Mouse (Mus musculus): Measurements from ENCODE around the gene Cbx3. TPM values are rescaled to one million over a fixed set of nuclear protein-coding genes. Genes with fewer than 3 reads are reported as not detected.

Cbx3 gene
- polyA plus RNA-seq, 1 experiment from 2014 or later, result 380 TPM

DNA sequence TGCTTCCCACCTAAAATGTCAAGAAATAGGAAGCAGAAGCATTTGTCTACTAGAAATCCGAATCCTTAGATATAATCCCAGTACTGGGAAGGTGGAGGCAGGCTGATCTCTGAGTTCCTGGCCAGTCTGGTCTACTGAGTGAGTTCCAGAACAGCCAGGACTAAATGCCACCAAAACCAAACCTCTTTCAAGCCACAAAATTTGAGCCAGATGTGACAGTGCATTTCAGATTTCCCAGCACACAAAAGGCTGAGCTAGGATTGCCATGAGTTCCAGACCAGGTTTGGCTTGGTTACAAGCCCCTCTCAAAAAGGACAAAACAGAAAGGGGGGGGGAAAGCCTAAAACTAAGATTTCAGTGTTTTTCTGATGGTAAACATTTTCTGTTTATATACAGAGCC, 14.0 kb upstream of the Cbx3 start:
- no peak for ATAC-seq (ENCODE audit: insufficient number of reproducible peaks, low FRiP score, low TSS enrichment, low read depth)
- Histone ChIP-seq H3K9me3 (replicated peaks) (no peaks in the 10 kb centered on the region), H3K4me3 (replicated peaks) (no peak overlapping the region), H3K4me1 (no peaks in the 10 kb centered on the region), H3K9ac (no peak overlapping the region), H3K27ac (replicated peaks) (no peak overlapping the region), H3K27me3 (no peaks in the 10 kb centered on the region), H3K36me3 (peaks cover 30% of the 10 kb centered on the region), H3K4me2 (replicated peaks) (no peak overlapping the region)
- 56% methylated on average over 1 of the region's 1 CpGs for WGBS

- Histone ChIP-seq H3K36me3 (peaks cover 38% of the 10 kb centered on the region), H3K4me3 (replicated peaks) (no peak overlapping the region), H3K27ac (replicated peaks) (no peak overlapping the region), H3K4me1 (no peaks in the 10 kb centered on the region), H3K9me3 (replicated peaks) (no peaks in the 10 kb centered on the region), H3K4me2 (replicated peaks) (no peak overlapping the region), H3K9ac (no peak overlapping the region), H3K27me3 (no peaks in the 10 kb centered on the region)
- ATAC-seq (ENCODE audit: insufficient number of reproducible peaks, low FRiP score, low TSS enrichment, low read depth), result no peak
- 69% methylated on average over 3 of the region's 3 CpGs for WGBS
These were observed 12.9 kb upstream of the Cbx3 start for GRCm38 (mm10) chr6:51457283-51457682.

DNA sequence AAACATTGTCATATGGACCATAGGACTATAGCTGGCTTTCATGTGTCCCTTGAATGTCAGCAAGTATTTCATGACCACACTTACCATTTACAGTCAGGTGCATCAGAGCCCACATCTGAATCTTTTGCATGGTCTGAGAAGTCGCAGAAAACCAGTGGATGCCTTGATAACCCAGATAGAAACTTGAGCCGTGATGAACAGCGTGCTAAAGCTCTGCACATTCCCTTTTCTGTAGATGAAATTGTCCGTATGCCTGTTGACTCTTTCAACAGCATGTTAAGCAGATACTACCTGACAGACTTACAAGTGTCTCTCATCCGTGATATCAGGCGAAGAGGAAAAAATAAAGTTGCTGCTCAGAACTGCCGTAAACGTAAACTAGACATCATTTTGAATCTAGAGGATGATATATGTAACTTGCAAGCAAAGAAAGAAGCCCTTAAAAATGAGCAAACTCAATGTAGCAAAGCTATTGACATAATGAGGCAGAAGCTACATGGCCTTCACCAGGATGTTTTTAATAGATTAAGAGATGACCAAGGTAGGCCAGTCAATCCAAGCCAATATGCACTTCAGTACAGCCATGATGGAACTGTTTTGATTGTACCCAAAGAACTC, 12.3 kb upstream of the Cbx3 start:
- H3K4me3 ChIP-seq (replicated peaks), result no peak overlapping the region
- ATAC-seq (ENCODE audit: insufficient number of reproducible peaks, low FRiP score, low TSS enrichment, low read depth), result no peak
- no peaks in the 10 kb centered on the region for H3K4me1 ChIP-seq
- H3K9me3 ChIP-seq (replicated peaks), result no peaks in the 10 kb centered on the region
- H3K9ac ChIP-seq, result no peak overlapping the region
- peaks cover 40% of the 10 kb centered on the region for H3K36me3 ChIP-seq
- 78% methylated on average over 8 of the region's 8 CpGs for WGBS
- H3K4me2 ChIP-seq (replicated peaks), result no peak overlapping the region
- no peak overlapping the region for H3K27ac ChIP-seq (replicated peaks)
- no peaks in the 10 kb centered on the region for H3K27me3 ChIP-seq

GRCm38 (mm10) chr6:51458925-51459312, 11.2 kb upstream of the Cbx3 start:
- 27% methylated on average over 2 of the region's 2 CpGs for WGBS
- no peak for ATAC-seq (ENCODE audit: insufficient number of reproducible peaks, low FRiP score, low TSS enrichment, low read depth)
- no peak overlapping the region for H3K4me2 ChIP-seq (replicated peaks)
- no peak overlapping the region for H3K4me3 ChIP-seq (replicated peaks)
- no peaks in the 10 kb centered on the region for H3K9me3 ChIP-seq (replicated peaks)
- no peak overlapping the region for H3K9ac ChIP-seq
- no peaks in the 10 kb centered on the region for H3K4me1 ChIP-seq
- H3K27ac ChIP-seq (replicated peaks), result no peak overlapping the region
- H3K27me3 ChIP-seq, result no peaks in the 10 kb centered on the region
- peaks cover 50% of the 10 kb centered on the region for H3K36me3 ChIP-seq

DNA sequence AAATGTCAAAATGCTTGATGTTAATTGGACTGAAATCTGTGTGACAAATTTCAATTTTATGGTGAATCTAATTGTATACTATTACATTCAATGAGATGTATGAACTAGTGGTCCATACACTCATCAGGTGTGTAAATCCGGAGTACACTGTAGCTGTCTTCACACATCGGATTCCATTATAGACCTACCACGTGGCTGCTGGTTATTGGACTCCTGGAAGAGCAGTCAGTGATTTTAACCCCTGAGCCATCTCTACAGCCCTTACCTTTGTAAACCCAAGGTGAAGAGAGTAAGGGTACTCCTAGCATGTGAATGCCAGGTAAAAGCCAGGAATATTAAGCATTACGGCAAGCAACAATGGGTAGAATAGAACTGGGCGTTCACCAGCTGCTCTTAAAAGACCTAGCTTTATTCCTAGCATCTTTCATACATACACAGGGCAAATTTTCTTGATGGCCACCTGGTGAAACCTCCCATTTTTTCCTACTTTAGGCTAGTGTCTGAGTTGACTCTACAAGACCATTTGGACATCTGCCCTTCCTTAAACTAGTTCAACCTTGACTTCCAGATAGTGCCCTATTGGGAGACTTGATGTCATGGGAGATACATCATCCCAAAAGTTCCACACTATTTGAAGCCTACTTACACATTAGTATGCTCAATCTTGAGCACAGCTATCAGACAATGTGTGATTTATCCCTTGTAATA, 10.7 kb upstream of the Cbx3 start:
- H3K4me3 ChIP-seq (replicated peaks), result no peak overlapping the region
- WGBS, result 35% methylated on average over 5 of the region's 5 CpGs
- H3K9me3 ChIP-seq (replicated peaks), result no peaks in the 10 kb centered on the region
- no peak overlapping the region for H3K4me2 ChIP-seq (replicated peaks)
- peaks cover 51% of the 10 kb centered on the region for H3K36me3 ChIP-seq
- H3K27me3 ChIP-seq, result no peaks in the 10 kb centered on the region
- H3K9ac ChIP-seq, result no peak overlapping the region
- H3K4me1 ChIP-seq, result no peaks in the 10 kb centered on the region
- no peak overlapping the region for H3K27ac ChIP-seq (replicated peaks)
- ATAC-seq (ENCODE audit: insufficient number of reproducible peaks, low FRiP score, low TSS enrichment, low read depth), result peak; percentile 25; the same call in 1 of the 2 replicates

- H3K4me3 ChIP-seq (replicated peaks), result no peak overlapping the region
- no peaks in the 10 kb centered on the region for H3K27me3 ChIP-seq
- H3K27ac ChIP-seq (replicated peaks), result no peak overlapping the region
- no peak overlapping the region for H3K4me2 ChIP-seq (replicated peaks)
- no peaks in the 10 kb centered on the region for H3K9me3 ChIP-seq (replicated peaks)
- H3K36me3 ChIP-seq, result peaks cover 53% of the 10 kb centered on the region
- H3K4me1 ChIP-seq, result no peaks in the 10 kb centered on the region
- H3K9ac ChIP-seq, result no peak overlapping the region
- ATAC-seq (ENCODE audit: insufficient number of reproducible peaks, low FRiP score, low TSS enrichment, low read depth), result no peak
- 70% methylated on average over 4 of the region's 4 CpGs for WGBS
These were observed 10.2 kb upstream of the Cbx3 start for GRCm38 (mm10) chr6:51460021-51460360.

DNA sequence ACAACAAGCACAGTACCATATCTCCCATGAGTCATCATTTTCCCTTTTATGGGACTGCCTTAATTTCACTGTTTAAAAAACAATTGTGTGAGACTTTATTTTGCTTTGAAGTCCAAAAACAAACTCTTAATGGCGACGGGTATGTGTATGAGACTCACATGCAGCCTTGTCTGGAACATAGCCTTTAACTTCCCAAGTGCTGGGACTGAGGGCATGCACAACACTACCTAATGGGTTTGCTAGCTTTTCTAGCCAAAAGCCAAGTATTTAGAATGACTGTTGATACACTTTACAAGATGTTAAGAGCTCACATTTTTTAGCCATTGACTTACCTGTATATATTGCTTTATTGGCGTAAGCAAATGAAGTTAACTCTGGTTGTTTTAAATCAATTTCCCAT, 9.8 kb upstream of the Cbx3 start:
- Histone ChIP-seq H3K9ac (no peak overlapping the region), H3K4me2 (replicated peaks) (no peak overlapping the region), H3K9me3 (replicated peaks) (no peaks in the 10 kb centered on the region), H3K27ac (replicated peaks) (no peak overlapping the region), H3K4me3 (replicated peaks) (no peak overlapping the region), H3K27me3 (no peaks in the 10 kb centered on the region), H3K4me1 (0 out of 2 replicates have a peak, but pooled peaks cover under 1% of the 10 kb centered on the region), H3K36me3 (peaks cover 55% of the 10 kb centered on the region)
- WGBS, result 79% methylated on average over 3 of the region's 3 CpGs
- no peak for ATAC-seq (ENCODE audit: insufficient number of reproducible peaks, low FRiP score, low TSS enrichment, low read depth)

- no peak overlapping the region for H3K27ac ChIP-seq (replicated peaks)
- H3K27me3 ChIP-seq, result no peaks in the 10 kb centered on the region
- peak overlapping the region; percentile 52 for H3K4me2 ChIP-seq (replicated peaks)
- H3K4me1 ChIP-seq, result peaks cover 18% of the 10 kb centered on the region
- no peak for ATAC-seq (ENCODE audit: insufficient number of reproducible peaks, low FRiP score, low TSS enrichment, low read depth)
- peak overlapping the region; percentile 87 for H3K4me3 ChIP-seq (replicated peaks)
- under 1% methylated on average over 2 of the region's 2 CpGs for WGBS
- 0 out of 2 replicates have a peak overlapping the region, but pooled peaks have one; percentile 31 for H3K9ac ChIP-seq
- peaks cover 33% of the 10 kb centered on the region for H3K36me3 ChIP-seq
- H3K9me3 ChIP-seq (replicated peaks), result no peaks in the 10 kb centered on the region
These were observed 2.5 kb upstream of the Cbx3 start for GRCm38 (mm10) chr6:51467649-51468048.

- Histone ChIP-seq H3K27ac (replicated peaks) (peak overlapping the region; percentile 100), H3K4me3 (replicated peaks) (peak overlapping the region; percentile 87), H3K36me3 (peaks cover 34% of the 10 kb centered on the region), H3K27me3 (no peaks in the 10 kb centered on the region), H3K4me1 (peaks cover 25% of the 10 kb centered on the region), H3K4me2 (replicated peaks) (peak overlapping the region; percentile 52), H3K9ac (peak overlapping the region; percentile 93), H3K9me3 (replicated peaks) (no peaks in the 10 kb centered on the region)
- under 1% methylated on average over 63 of the region's 63 CpGs for WGBS
- ATAC-seq (ENCODE audit: insufficient number of reproducible peaks, low FRiP score, low TSS enrichment, low read depth), result 0 out of 2 replicates have a peak, but pooled peaks have one; percentile 13
These were observed 1.1 kb upstream of the Cbx3 start for GRCm38 (mm10) chr6:51468891-51469561.

GRCm38 (mm10) chr6:51469715-51470310, 347 bp upstream of the Cbx3 start, which contains the start of gene Hnrnpa2b1:
Hnrnpa2b1 (minus strand) TSS chr6:51469894.
- Histone ChIP-seq H3K4me3 (replicated peaks) (peak within 1 kb of the TSS; percentile 87), H3K9me3 (replicated peaks) (no peaks in the 10 kb centered on the region), H3K4me2 (replicated peaks) (peak within 1 kb of the TSS; percentile 52), H3K9ac (peak within 1 kb of the TSS; percentile 96), H3K4me1 (peaks cover 25% of the 10 kb centered on the region), H3K27ac (replicated peaks) (peak within 1 kb of the TSS; percentile 100), H3K27me3 (no peaks in the 10 kb centered on the region), H3K36me3 (peaks cover 37% of the 10 kb centered on the region)
- under 1% methylated on average over 63 of the region's 63 CpGs for WGBS
- peak; percentile 94 for ATAC-seq (ENCODE audit: insufficient number of reproducible peaks, low FRiP score, low TSS enrichment, low read depth)

DNA sequence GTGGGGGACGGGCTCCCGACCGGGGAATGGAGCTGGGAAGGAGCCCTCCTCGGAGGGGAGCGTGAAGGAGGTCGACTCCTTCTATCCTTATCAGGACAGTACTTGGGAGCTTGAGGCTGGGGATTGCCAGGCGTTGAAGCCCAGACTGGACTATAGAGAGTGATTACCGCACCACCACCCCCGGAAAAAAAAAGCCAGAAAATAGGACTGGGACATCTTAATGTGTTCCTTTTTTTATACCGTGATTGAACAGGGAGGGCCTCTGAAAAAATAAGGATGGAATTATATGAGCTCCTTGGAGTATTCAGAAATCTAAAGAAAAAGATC, 982 bp downstream of the Cbx3 start:
- under 1% methylated on average over 10 of the region's 10 CpGs for WGBS
- Histone ChIP-seq H3K27ac (replicated peaks) (peak overlapping the region; percentile 100), H3K4me3 (replicated peaks) (peak overlapping the region; percentile 87), H3K9ac (peak overlapping the region; percentile 96), H3K9me3 (replicated peaks) (no peaks in the 10 kb centered on the region), H3K36me3 (peaks cover 36% of the 10 kb centered on the region), H3K4me2 (replicated peaks) (peak overlapping the region; percentile 43), H3K27me3 (no peaks in the 10 kb centered on the region), H3K4me1 (peaks cover 17% of the 10 kb centered on the region)
- ATAC-seq (ENCODE audit: insufficient number of reproducible peaks, low FRiP score, low TSS enrichment, low read depth), result no peak
